Mouse (Mus musculus): Measurements from ENCODE around the gene Dok3.

- TF ChIP-seq POLR2AphosphoS2 (IDR thresholded peaks at IDR 0.05; ENCODE audit: insufficient read length, low read depth) (no peak), MAX (IDR thresholded peaks at IDR 0.05; ENCODE audit: low read depth) (no peak), E2F4 (IDR thresholded peaks at IDR 0.05; ENCODE audit: insufficient read depth) (no peak), TCF3 (IDR thresholded peaks at IDR 0.05; ENCODE audit: insufficient read length, low read depth) (no peak), TCF12 (IDR thresholded peaks at IDR 0.05; ENCODE audit: insufficient read depth, poor library complexity, severe bottlenecking) (no peak)
These were observed 26.8 kb upstream of the Dok3 start for GRCm38 (mm10) chr13:55555921-55556320.

Measured in myocyte (in vitro differentiated cells).